Mouse (Mus musculus) kidney, postnatal 25 days (tissue): ENCODE data around the gene Tbx2.
A peak's percentile ranks its signal among the peaks of the same experiment; 100 is the strongest.

Experiments
- DNase-seq, 2 experiments: peaks; one replicate each; pipeline ENCODE4 v3.0.0; 2021; ENCODE audit warnings: mixed read lengths in 2 of 2

Gene Tbx2

GRCm38 (mm10) chr11:85825823-85826222 lies 6.5 kb upstream of the Tbx2 start:
- peak; percentile 65 to 84 for DNase-seq

GRCm38 (mm10) chr11:85827342-85827741 lies 5.0 kb upstream of the Tbx2 start:
- peak; percentile 44 to 75 for DNase-seq

GRCm38 (mm10) chr11:85828691-85829519 lies 3.4 kb upstream of the Tbx2 start:
- peak in 1 of 2 experiments; percentile 37 for DNase-seq

- DNase-seq: peak; percentile 21 to 61
These were observed 2.6 kb upstream of the Tbx2 start for GRCm38 (mm10) chr11:85829520-85830440.

GRCm38 (mm10) chr11:85830901-85831341 lies 1.4 kb upstream of the Tbx2 start:
- peak; percentile 35 to 69 for DNase-seq

- peak in 1 of 2 experiments; percentile 50 for DNase-seq
These were observed 608 bp upstream of the Tbx2 start for GRCm38 (mm10) chr11:85831656-85832230.

GRCm38 (mm10) chr11:85833081-85833521 lies 750 bp downstream of the Tbx2 start:
- peak; percentile 32 to 63 for DNase-seq

- DNase-seq: peak; percentile 20 to 50
These were observed 1.5 kb downstream of the Tbx2 start for GRCm38 (mm10) chr11:85833761-85834385.

GRCm38 (mm10) chr11:85834386-85834931 lies 2.1 kb downstream of the Tbx2 start:
- peak in 1 of 2 experiments; percentile 38 for DNase-seq

- no peak for DNase-seq
These were observed 2.8 kb downstream of the Tbx2 start for GRCm38 (mm10) chr11:85835001-85835752.

GRCm38 (mm10) chr11:85835753-85836522 lies 3.6 kb downstream of the Tbx2 start:
- DNase-seq: peak in 1 of 2 experiments; percentile 23

- DNase-seq: peak; percentile 43 to 63
These were observed 4.4 kb downstream of the Tbx2 start for GRCm38 (mm10) chr11:85836523-85837290.

GRCm38 (mm10) chr11:85837291-85837647 lies 4.9 kb downstream of the Tbx2 start:
- DNase-seq: no peak

GRCm38 (mm10) chr11:85837648-85838423 lies 5.5 kb downstream of the Tbx2 start:
- no peak for DNase-seq

GRCm38 (mm10) chr11:85838424-85839257 lies 6.3 kb downstream of the Tbx2 start:
- DNase-seq: no peak

- DNase-seq: no peak
These were observed 7.1 kb downstream of the Tbx2 start for GRCm38 (mm10) chr11:85839258-85840030.
